ENCODE assay signal across 17 mouse cellular contexts in genomic region chr6:113289346-113289745, GRCm38 (mm10).
"Had no signal": no experiment of that assay in that cellular context is flagged by ENCODE, and none has a peak within 500 bp of the region (broad histone marks: within the 10 kb centered on the region; RNA-seq: fewer than 3 reads in every experiment).

No protein-coding gene starts in this region.

- H3K4me1 ChIP-seq: midbrain, embryonic 12.5 days; neural tube, embryonic 13.5 days; neural tube, embryonic 15.5 days had no signal

- H3K9me3 ChIP-seq: midbrain, embryonic 10.5 days; midbrain, embryonic 12.5 days; neural tube, embryonic 13.5 days; neural tube, embryonic 15.5 days had no signal

- H3K36me3 ChIP-seq: midbrain, embryonic 10.5 days; midbrain, embryonic 12.5 days; neural tube, embryonic 13.5 days; neural tube, embryonic 15.5 days had no signal

- H3K4me3 ChIP-seq: midbrain, embryonic 10.5 days; midbrain, embryonic 12.5 days; myocyte; neural tube, embryonic 13.5 days; neural tube, embryonic 15.5 days had no signal

- DNase-seq: lung, adult 18-20 months; lung, embryonic 14.5 days; lung, postnatal 10 days; lung, postnatal 4 days; midbrain, embryonic 14.5 days; right cerebral cortex, adult 18-20 months; right cerebral cortex, postnatal 25 days; right cerebral cortex, postnatal 4 days; spleen, adult 18-20 months; thymus, adult 18-20 months; thymus, postnatal 14 days; thymus, postnatal 36 days had no signal
